Mouse (Mus musculus): ENCODE measurements around the gene Zfp61. TPM values are rescaled to one million over a fixed set of nuclear protein-coding genes. Genes with fewer than 3 reads are reported as not detected.

Gene Zfp61
- total RNA-seq (2014; rRNA removed) (0.94 and 1.8 TPM in 2 replicates), polyA plus RNA-seq (2012; rRNA removed) (0.48 and 0.50 TPM in 2 replicates)

GRCm38 (mm10) chr7:24300771-24301282, at the start of gene Zfp61:
Gene Zfp61 (minus strand): TSS chr7:24301232.
- no peak within 1 kb of the TSS for H3K4me3 ChIP-seq (ENCODE audit: insufficient read depth, low read depth, low read length)
- no peaks in the 10 kb centered on the region for H3K79me2 ChIP-seq (ENCODE audit: control insufficient read depth, insufficient read depth, low read length)
- DNase-seq (ENCODE audit: extremely low read depth, low read depth, low spot score), result peak; percentile 30
- TF ChIP-seq CTCF (IDR thresholded peaks at IDR 0.05; ENCODE audit: low read depth, low read length) (no peak), POLR2A (IDR thresholded peaks at IDR 0.05; ENCODE audit: extremely low read depth, insufficient read depth, low read length) (no peak)
- H3K9ac ChIP-seq (ENCODE audit: low read depth, low read length), result no peak within 1 kb of the TSS
- peaks cover 8% of the 10 kb centered on the region; the same call in 1 of the 2 replicates for H3K36me3 ChIP-seq (ENCODE audit: control insufficient read depth, insufficient read depth, low read length)
- H3K27ac ChIP-seq (replicated peaks; ENCODE audit: insufficient read depth, low read depth, low read length), result no peak within 1 kb of the TSS
- 6% methylated on average over 13 of the region's 13 CpGs for WGBS
- H3K4me1 ChIP-seq (ENCODE audit: control insufficient read depth, insufficient read depth, low read length), result no peaks in the 10 kb centered on the region
- H3K27me3 ChIP-seq (ENCODE audit: control insufficient read depth, insufficient read depth, low read length), result no peaks in the 10 kb centered on the region

DNA sequence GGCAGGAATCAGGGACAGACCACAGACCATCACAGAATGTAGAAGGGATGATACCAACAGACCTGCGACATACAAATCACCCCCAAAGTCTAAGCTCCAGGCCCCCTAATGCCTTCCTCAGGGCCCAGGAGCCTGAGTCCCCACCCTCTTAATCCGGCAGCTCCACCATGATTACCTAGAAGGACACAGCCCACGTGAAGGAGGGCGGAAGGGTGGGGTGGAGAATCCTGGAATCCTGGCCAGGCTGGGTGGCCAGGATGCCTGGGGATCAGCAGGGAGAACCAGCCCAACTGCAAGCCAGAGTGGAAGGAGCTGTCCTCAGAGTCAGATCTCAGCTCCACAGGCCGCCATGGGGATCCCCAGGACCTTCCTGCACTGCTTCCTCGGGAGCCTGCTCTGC, 47.9 kb upstream of the Zfp61 start, which contains the start of gene Lypd5:
Gene Lypd5 (plus strand): TSS at position 301 of the 400 bp plus-strand sequence.
- H3K4me3 ChIP-seq (ENCODE audit: insufficient read depth, low read depth, low read length), result no peak within 1 kb of the TSS
- no peak for DNase-seq (ENCODE audit: extremely low read depth, low read depth, low spot score)
- 41% methylated on average over 6 of the region's 6 CpGs for WGBS
- H3K9ac ChIP-seq (ENCODE audit: low read depth, low read length), result no peak within 1 kb of the TSS
- TF ChIP-seq POLR2A (IDR thresholded peaks at IDR 0.05; ENCODE audit: extremely low read depth, insufficient read depth, low read length), result no peak
- no peak for TF ChIP-seq CTCF (IDR thresholded peaks at IDR 0.05; ENCODE audit: low read depth, low read length)
- H3K27me3 ChIP-seq (ENCODE audit: control insufficient read depth, insufficient read depth, low read length), result no peaks in the 10 kb centered on the region
- no peaks in the 10 kb centered on the region for H3K4me1 ChIP-seq (ENCODE audit: control insufficient read depth, insufficient read depth, low read length)
- H3K27ac ChIP-seq (replicated peaks; ENCODE audit: insufficient read depth, low read depth, low read length), result no peak within 1 kb of the TSS
- H3K36me3 ChIP-seq (ENCODE audit: control insufficient read depth, insufficient read depth, low read length), result no peaks in the 10 kb centered on the region
- no peaks in the 10 kb centered on the region for H3K79me2 ChIP-seq (ENCODE audit: control insufficient read depth, insufficient read depth, low read length)

DNA sequence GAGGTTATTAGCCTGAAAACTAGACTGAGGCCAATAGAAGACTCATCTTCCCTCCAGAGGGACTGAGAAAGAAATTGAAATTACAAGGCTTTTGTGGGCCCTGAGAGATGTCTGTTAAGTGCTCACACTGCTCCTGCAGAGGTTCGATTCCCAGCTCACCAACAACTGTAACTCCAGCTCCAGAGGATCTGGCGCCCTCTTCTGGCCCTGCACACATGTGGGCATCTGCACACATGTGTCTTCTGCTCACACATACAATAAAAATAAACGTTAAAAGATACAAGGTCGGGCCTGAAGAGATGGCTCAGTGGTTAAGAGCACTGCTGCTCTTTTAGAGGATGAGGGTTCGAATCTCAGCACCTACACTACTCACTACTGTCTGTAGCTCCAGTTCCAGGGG, 45.4 kb upstream of the Zfp61 start:
- WGBS, result 66% methylated on average over 5 of the region's 5 CpGs
- Histone ChIP-seq H3K36me3 (ENCODE audit: control insufficient read depth, insufficient read depth, low read length) (no peaks in the 10 kb centered on the region), H3K79me2 (ENCODE audit: control insufficient read depth, insufficient read depth, low read length) (no peaks in the 10 kb centered on the region), H3K4me1 (ENCODE audit: control insufficient read depth, insufficient read depth, low read length) (no peaks in the 10 kb centered on the region), H3K27me3 (ENCODE audit: control insufficient read depth, insufficient read depth, low read length) (no peaks in the 10 kb centered on the region), H3K27ac (replicated peaks; ENCODE audit: insufficient read depth, low read depth, low read length) (no peak overlapping the region), H3K4me3 (ENCODE audit: insufficient read depth, low read depth, low read length) (no peak overlapping the region), H3K9ac (ENCODE audit: low read depth, low read length) (no peak overlapping the region)
- TF ChIP-seq POLR2A (IDR thresholded peaks at IDR 0.05; ENCODE audit: extremely low read depth, insufficient read depth, low read length) (no peak), CTCF (IDR thresholded peaks at IDR 0.05; ENCODE audit: low read depth, low read length) (0 out of 2 replicates have a peak, but pooled peaks have one; percentile 14)
- no peak for DNase-seq (ENCODE audit: extremely low read depth, low read depth, low spot score)

GRCm38 (mm10) chr7:24343701-24344272, 42.8 kb upstream of the Zfp61 start:
- H3K27ac ChIP-seq (replicated peaks; ENCODE audit: insufficient read depth, low read depth, low read length), result no peak overlapping the region
- no peaks in the 10 kb centered on the region for H3K4me1 ChIP-seq (ENCODE audit: control insufficient read depth, insufficient read depth, low read length)
- no peaks in the 10 kb centered on the region for H3K79me2 ChIP-seq (ENCODE audit: control insufficient read depth, insufficient read depth, low read length)
- WGBS, result 72% methylated on average over 7 of the region's 7 CpGs
- no peak overlapping the region for H3K4me3 ChIP-seq (ENCODE audit: insufficient read depth, low read depth, low read length)
- no peak overlapping the region for H3K9ac ChIP-seq (ENCODE audit: low read depth, low read length)
- TF ChIP-seq POLR2A (IDR thresholded peaks at IDR 0.05; ENCODE audit: extremely low read depth, insufficient read depth, low read length) (no peak), CTCF (IDR thresholded peaks at IDR 0.05; ENCODE audit: low read depth, low read length) (no peak)
- DNase-seq (ENCODE audit: extremely low read depth, low read depth, low spot score), result no peak
- no peaks in the 10 kb centered on the region for H3K36me3 ChIP-seq (ENCODE audit: control insufficient read depth, insufficient read depth, low read length)
- H3K27me3 ChIP-seq (ENCODE audit: control insufficient read depth, insufficient read depth, low read length), result no peaks in the 10 kb centered on the region

DNA sequence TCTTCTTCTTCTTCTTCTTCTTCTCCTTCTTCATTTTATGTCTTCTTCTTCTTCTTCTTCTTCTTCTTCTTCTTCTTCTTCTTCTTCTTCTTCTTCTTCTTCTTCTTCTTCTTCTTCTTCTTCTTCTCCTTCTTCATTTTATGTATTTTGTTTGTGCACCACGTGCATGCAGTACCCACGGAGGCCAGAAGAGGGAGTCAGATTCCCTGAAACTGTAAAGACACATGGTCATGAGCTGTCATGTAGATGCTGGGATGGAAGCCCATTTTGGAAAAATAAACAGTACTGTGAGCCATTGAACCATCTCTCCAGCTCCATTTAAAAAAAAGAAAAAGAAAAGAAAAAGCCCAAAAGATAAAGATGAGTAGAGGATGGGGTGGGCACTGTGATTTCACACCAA, 37.2 kb upstream of the Zfp61 start:
- WGBS, result 42% methylated on average over 2 of the region's 2 CpGs
- TF ChIP-seq POLR2A (IDR thresholded peaks at IDR 0.05; ENCODE audit: extremely low read depth, insufficient read depth, low read length), result no peak
- peak; percentile 11; the same call in 1 of the 2 replicates for TF ChIP-seq CTCF (IDR thresholded peaks at IDR 0.05; ENCODE audit: low read depth, low read length)
- Histone ChIP-seq H3K27me3 (ENCODE audit: control insufficient read depth, insufficient read depth, low read length) (peaks cover 5% of the 10 kb centered on the region; the same call in 1 of the 2 replicates), H3K36me3 (ENCODE audit: control insufficient read depth, insufficient read depth, low read length) (no peaks in the 10 kb centered on the region), H3K79me2 (ENCODE audit: control insufficient read depth, insufficient read depth, low read length) (no peaks in the 10 kb centered on the region), H3K4me3 (ENCODE audit: insufficient read depth, low read depth, low read length) (no peak overlapping the region), H3K9ac (ENCODE audit: low read depth, low read length) (no peak overlapping the region), H3K27ac (replicated peaks; ENCODE audit: insufficient read depth, low read depth, low read length) (no peak overlapping the region), H3K4me1 (ENCODE audit: control insufficient read depth, insufficient read depth, low read length) (no peaks in the 10 kb centered on the region)
- no peak for DNase-seq (ENCODE audit: extremely low read depth, low read depth, low spot score)
